Mouse (Mus musculus) mesoderm, embryonic 11.5 days (tissue): ENCODE results near the gene Kirrel.

Experiments used
- DNase-seq: peaks from one replicate; pipeline ENCODE4 v3.0.0-alpha.2; 2012; ENCODE audit warnings: low read depth, low spot score

Kirrel gene

DNA sequence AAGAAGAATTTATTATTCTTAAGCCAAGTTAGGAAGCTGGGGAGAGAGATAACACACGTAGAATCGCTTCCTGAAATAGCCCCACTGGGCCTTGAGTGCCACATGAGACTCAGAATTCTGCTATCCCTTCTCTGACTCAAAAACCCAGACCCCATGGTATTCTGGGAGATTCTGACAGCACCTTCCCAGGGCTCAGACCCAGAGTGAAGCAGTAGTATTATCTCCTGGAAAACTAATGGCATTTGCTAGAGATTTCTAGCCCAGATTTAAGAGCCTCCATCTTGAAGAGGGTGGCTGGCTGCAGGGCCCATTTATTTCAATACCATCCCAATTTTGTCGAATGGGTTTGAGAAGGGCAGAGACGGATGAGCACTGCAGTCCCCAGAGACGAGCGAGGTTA, 6.9 kb downstream of the Kirrel start:
- DNase-seq, result no peak

DNA sequence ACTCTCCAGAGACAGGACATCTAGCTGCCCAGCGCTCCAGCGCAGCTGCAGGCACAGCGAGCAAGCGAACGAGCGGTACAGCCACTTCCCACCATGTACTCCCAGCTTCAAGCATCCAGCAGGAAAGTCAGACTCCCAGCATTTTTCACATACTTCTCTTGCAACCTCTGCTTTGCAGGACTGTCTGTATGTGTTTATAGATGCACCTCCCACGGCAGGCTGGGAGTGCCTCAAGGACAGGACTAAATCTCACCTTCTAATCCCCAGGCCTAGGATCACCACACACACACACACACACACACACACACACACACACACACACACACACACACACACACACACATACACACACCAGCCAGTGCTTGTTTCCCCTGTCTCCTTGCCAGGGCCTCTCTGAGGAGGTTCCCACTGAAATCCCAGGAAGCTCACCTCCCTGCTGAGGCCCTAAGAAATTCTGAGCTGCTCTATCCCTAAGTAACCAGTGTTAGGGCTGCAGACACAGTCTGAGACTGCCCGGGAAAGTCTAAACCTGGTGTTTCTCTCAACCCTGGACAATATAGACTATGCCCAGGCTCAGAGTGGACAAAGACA, 9.2 kb downstream of the Kirrel start:
- DNase-seq, result no peak

DNA sequence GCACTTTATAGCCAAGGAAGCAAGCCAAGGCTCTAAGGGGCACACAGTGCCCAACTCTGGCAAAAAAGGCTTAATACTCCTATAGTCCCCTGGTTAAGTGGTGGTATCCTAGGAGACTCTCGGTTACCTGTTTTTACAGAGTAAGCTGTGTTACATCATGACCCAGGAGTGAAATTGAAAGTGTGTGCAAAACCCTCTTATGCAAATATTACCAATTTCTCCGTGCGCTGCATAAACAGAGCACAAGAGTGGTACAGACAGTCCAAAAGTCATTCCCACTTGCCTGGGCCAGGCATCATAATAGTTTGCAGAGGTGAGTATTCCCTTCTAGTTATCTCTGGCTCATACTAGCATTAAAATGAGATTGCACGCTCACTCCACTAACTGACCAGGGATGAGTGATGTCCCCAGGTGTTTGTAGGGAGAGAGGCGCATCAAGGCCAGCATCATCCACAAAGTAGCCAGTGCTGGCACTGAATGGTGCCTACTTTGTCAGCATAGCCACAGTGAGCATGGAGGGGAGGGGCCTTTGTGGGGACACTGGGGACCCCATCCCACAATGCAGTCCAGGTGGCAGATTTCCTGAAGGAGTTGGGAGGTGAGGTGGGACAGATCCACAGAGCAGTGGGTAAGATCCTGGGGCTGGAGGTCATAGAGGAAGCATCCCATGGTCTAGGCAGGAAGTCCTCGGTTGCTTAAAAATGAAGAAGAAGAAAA, 10.3 kb downstream of the Kirrel start:
- no peak for DNase-seq

DNA sequence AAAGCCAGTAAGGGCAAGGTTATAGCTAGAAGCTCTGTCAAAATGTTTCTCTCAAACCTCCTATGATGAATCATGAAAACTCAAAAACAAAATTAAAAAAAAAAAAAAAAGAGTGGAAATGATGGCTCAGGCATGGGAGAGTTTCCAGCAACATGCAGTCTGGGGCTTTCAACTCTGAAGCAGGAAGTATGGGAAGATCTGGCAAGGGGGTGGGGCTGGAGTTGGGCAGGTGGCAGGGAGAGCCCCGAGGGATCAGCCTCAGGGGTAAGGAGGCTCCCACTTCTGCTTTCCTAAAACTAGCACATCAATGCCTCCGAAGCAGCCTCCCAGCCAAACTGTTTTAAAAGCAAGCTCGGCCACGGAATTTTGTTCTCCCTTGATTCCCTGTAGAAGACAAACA, 11.4 kb downstream of the Kirrel start:
- no peak for DNase-seq

DNA sequence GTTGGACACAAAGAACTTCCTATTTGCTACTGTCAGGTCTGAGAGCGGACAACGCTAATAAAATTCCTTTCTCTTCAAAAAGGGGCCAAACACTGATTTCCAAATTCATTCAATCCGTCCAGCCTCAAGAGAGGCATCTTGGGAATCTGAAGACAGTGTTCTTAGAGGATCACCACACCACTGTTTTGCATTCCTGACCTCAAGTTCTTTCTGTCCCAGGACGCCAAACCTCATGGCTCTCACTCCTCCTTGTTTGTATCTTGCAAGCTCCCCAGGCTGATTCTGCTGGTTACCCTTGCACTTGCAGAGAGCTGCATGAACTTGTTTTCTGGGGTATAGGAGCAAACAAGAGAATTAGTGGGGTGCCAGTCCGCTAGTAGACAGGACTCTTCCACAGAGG, 12.2 kb downstream of the Kirrel start:
- DNase-seq, result no peak

DNA sequence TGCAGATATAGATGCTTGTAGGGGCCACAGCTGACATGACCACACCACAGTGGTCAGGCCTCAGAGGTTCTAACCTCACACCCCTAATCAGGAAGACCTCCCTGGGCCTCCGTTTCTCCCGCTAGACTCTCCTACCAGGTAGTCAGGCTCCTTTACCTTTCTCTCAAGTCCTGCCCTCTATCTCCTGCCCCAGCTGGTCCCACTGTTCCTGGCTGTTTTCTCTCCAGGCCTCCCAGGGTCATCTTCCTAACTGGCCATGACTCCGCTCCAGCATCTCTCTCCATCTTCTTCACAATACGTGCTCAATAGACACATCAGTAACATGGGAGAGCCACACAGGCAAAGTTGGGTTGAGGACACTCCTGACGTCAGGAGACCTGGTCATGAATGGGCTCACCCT, 12.9 kb downstream of the Kirrel start:
- DNase-seq, result no peak

DNA sequence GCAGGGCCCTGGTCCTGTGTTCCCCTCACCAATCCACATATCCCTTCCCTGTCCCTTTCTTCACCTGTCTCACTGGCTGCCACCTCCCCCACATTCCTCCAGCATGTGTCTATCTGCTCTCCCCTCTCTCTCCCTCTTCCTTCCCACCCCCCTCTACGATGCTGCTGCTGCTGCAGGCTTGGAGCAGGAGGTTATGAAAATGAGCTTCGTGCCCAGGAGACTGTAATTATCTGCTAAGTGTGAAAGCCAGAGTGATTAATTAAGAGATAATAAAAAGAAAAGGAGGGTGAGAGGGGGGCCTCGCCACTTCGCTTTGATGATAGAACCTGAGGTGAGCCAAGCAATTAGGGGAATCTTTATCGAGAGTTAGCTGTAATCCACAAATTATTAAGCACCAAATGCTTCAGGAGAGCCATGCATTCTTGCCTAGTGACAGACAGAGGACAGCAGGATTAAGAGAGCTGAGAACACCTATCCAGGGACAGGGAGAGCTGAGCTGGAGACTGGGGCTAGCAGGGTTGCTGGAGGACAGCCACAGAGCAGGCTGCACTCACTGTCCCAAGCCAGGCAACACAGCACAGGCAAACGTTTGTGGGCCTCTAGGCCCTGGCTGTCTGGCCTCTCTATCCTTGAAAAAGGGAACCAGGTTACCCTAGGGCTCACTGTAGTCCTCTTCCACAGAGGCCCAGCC, 13.6 kb downstream of the Kirrel start:
- no peak for DNase-seq

DNA sequence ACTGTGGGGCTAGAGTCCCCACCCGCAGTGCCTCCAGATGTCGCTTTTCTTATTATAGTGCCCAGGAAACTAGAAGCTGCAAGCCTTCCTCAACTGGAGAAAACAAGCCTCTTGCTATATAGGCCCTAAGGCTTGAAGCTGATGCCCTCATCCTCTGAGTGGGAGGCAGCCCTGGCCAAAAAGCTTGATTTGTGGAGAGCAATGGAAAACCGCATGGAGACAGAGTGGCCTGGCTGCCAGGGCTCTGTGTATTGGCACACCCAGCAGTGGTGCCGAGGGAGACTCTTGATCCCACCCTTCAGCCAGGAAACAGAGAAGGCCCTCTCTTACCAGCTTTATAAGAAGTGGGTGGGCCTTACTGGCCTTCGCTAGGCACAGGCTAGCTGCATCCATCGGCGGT, 15.4 kb downstream of the Kirrel start:
- DNase-seq, result no peak

DNA sequence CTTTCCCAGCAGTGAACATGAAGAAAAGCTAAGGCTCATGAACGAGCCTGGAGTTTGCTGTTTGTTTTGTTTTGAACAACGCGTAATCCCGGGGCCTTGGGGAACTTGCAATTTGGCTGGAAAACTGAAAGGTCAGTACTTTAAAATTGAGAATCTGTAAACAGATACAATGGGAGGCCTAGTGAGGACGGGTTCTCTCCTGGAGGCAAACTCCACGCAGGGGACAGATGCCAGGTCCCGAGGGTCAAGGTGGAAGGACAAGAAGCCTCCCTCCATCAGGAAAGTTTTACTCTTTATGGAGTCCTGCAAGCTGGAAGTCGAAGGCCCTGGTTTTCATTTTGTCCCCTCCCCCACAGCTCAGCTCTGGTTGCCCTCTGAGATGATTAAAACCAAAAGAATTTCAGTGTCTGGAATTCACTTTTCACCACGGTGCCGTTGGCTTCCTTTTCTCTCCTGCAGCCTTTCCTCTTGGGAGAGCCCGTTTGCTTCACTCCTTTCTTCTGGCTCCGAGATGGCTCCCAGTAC, 16.7 kb downstream of the Kirrel start:
- DNase-seq, result peak; percentile 77

DNA sequence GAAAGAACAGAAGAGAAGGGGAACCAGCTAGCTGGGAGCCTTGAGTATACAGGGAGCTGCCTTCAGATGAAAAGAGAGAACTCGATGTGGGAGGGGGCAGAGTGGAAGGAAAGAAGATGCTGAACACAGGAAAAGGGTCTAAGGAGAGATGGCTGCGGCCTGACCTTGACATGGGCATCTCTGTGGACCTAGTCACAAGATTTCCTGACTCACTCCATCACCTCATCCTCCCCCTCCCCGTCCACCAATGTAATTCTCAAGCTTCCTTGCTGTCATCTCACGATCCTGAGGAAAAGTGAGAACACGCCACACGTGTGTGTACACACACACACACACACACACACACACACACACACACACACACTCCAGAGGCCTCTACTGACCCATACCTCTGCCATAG, 17.2 kb downstream of the Kirrel start:
- DNase-seq, result no peak

DNA sequence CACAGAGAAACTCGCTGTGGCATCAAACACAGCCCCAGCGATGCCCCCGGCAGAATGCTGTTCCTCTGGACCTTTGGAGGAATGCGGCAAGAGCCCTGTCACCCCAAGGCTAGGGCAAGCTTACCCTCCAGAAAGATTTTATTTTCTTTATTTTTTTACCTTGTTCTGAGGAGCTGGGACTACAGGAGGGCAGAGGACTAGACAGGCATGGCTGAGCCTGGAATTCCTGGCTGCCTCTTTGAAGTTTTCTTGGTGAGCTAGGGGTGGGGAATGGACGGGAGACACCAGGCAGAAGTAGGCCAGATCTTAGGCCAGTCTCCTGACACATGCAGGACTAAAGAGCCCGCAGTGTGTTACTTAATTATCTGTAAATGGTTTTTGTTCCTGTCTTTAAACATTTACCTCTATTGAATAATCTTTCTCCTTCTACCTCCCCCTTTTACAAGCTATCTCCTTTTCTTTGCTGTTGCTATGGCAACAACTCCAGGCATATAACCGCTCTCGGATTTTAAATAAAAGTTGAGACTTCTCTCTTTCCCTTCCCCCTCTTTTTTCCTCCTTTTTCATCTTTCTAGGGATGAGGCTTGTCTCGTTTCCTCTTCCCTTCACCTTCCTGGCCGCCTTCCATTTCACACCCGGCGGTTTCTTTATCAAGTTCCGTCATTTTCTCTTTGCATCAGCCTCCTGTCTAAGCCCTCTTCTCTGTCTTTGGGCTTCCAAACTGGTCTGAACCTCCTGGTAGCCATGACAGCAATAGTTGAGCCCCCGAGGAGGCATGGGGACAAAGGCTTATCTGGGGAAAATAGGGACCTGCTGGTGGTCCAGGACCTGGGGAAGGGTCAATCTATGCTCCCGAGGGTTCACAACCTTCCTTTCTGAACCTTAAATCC, 19.9 kb downstream of the Kirrel start:
- DNase-seq, result no peak

DNA sequence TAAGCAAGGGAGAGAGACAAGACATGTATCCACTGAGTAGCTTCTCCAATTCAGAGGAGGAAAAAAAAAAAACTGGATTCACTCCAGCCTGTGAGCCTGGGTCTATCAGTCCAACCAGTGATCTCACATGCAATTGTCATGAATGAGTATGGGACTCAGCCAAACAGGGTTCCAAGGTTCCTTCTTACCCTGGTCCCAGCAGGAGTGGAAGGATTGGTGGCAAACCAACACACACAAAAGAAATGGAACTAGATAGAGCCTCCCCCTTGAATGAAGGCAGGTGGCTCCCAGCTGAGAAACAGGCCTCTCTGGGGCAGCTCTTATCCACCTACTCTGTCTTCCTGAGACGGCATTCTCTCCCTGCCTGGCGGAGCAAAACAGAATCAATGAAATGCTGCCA, 21.5 kb downstream of the Kirrel start:
- no peak for DNase-seq

DNA sequence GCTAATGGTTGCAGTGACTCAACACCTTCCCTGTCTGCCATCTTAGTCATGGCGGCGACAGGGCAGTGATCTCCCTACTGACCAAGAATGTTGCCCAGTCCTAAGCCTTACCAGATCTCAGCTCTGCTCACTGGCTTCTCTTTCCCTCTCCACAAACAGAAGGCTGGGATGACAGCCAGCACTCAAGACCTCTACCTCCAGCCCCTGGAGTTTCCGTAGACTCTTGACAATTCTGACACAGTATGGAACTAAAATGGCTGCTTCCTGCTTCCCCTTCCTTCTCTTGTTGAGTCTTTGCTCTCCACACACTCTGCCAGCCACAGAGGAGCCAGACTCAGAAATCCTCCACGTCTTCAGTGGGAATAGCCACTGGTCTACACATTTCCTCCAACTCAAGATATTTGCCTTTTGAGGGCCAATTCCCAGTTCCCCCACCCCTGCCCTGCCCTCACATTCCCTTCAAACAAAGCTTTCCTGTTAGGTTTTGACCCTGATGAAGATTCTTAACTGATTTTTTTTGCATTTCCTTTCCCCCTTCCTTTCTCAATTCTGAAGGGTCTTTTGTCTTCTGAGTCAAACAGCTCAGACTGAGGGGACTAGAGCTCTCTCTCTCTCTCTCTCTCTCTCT, 22.3 kb downstream of the Kirrel start:
- DNase-seq, result no peak

DNA sequence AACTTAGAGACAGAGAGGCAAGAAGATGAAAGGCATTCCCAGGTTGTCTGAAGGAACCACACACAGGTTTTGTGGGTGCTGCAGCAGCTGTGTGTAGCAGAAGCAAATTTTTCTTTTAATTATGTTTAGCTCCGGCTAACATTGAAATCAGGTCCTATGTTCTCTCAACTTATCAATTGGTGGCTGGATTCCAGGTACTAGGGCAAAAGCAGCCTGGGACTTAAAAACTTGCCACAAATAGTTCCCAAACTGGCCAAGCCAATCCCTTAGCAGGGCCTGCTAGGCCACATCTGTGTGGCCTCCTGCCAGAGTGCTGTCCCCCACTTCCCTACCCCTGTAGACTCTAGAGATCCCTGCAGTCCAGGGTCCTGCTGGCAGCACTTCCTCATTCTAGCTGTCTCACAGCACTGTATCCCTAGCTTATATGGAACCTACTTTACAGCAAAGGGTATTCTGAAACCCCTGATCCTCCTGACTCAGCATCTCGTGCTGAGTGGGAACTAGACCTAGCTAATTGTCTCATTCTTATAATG, 23.2 kb downstream of the Kirrel start:
- DNase-seq, result no peak

DNA sequence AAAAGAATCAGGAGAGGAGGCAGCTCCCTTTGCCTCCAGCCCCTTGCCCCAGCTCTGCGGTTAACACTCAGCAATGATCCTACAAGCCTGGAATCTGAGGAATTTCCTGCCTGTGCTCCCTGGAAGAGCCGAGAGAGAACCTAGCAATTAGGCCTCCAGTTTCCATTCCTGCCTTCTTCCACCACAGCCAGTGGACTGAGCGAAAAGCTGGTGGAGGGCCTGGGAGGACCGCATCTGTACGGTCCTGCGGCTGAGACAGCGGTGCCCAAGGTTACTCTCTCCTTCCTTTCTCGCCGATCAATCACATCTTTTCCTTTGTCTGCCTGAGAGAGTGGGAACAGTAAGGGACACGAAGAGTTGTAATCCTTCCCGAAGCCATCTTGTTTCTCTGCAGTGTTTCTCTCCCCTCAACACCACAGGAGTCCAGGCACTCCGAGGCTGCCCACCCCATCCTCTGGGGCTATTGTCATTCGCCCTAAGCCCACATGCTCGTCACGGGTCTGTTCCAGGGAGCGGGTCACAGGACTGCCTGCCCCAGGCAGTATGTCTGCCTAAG, 23.8 kb downstream of the Kirrel start:
- DNase-seq, result peak; percentile 86

DNA sequence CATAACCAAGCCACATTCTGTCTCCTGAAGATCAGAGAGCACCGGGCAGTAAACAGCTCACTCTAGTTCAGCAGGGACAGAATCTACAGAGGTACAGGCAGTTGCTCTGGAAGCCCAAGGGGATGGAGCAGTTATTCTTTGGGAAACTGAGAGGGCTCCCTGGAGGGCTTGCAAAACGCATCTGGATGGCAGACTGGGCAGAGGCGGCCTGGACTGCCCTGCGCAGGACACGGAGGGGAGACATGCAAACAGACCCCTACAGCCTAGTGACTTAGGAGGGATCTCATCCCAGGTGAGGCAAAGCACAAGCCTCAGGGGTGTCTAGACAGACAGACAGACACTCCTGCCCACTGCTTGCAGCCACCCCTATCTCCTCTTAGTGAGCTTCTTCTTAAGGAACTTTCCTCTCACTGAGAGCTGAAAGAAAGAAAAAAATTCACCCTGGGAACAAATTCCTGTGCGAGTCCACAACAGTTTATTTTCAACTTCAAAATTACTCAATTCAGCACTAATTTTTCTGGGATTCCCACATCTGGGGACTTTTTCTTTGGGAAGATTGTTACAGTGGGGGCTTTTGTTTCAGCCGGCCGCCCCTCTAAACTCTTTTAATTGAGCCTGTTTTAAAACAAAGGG, 24.4 kb downstream of the Kirrel start:
- peak; percentile 61 for DNase-seq

DNA sequence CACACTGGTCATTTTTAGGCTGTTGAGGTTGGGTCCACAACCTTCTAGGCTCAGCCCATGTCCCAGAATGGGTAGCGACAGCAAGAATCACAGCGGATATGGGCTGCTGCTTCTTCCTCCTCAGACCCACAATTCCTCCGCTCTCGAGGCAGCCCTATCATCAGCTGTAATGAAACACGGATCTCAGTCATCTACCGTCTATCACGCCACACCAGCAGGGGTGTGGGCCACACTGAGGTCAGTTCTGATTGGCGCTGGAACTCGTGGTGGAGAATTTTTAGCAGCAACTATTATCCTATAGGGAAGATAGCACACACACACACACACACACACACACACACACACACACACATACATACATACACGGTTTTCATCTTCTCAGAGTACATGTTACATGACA, 25.1 kb downstream of the Kirrel start:
- no peak for DNase-seq

DNA sequence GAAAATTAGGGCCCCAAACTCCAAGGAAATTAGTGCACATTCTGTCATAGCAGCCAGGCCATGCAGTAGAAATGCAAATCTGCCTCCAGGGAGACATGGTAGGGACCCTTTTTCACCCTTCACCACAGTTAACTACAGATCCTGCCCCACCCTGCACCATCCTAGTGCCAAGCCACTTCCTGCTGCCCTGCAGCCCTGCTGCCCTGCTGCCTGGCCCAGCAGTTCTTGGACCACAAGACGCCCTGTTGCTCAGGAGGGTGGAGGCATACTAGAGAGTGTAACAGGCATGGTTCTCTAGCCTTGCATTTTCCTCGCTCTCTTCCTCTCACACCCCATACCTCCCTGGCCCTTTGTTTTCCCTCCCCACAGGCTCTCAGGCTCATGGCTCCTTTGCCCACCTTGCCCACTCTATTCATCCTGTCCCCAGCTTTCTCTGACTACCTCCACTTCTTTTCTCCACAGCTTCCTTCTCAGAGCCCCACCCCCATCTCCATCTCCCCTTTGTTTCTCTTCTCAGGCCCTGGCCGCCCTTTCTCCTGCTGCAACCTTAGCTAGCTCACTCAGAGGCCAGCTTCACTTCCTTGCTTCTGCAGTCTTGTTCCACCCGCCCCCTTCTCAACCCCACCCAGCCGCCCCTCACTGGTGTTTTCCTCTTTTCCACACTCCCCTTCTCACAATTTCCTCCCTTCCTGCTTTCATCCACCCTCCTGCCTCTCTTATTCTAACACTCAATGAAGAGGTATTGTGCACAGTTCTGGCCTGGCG, 29.9 kb downstream of the Kirrel start:
- DNase-seq, result no peak

DNA sequence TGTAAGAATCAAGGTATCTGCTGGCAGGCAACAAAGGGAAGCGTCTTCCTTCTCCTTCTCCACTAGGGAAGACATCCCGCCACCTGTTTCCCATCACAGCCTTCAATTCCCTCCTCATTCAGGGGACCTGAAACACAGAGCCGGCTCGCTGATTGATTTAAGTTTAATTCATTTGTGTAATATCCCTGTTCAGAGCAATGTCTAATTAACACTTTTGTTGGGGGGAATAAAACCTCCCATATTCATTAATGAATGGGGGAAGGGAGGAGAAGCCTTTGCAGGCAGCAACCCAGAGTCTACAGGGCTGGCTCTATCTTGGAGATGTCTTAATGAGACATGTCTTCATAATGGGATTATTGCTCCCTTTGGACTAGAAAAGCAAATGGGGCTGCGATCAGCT, 34.3 kb downstream of the Kirrel start:
- DNase-seq, result no peak

DNA sequence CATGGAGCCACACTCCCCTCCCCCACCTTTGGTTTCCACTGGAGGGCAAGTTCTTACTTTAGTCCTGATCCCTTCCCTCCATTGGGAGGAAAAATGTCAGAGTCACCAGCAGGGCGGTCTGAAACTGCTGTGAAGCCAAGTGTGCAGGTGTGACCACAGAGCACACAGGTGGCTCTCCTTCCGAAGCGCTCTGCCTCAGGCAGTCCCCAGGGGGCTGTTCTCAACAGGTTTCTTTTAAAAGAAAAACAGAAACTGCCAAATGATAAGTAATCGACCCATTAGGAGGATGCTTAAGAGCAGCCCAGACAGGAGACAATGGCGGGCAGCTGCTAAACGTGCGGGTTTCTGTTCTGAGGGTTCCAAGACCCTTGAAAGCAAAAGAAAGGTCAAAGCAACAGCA, 37.8 kb downstream of the Kirrel start:
- DNase-seq, result no peak
